Mouse (Mus musculus): ENCODE results near the gene Tmem170b.

DNA sequence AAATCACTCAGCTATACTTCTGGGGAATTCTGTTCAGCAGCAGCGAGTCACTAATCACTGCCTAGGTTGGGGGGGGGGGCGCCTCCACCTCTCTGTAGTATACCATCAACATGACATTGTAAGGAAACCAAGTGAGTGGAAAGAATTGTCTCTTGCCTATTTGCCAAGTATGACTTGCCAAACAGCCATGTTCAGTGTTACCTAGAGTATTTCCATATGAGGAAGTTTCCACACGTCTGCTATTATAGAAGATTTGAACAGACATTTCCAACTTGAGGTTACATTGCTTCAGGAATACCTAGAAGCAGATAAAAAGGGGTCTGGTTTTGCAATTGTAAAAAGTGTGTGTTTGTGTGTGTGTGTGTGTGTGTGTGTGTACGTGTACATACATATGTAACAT is 44.7 kb upstream of the Tmem170b start:
- TF ChIP-seq CTCF (IDR thresholded peaks at IDR 0.05; ENCODE audit: low read depth): no peak
- TF ChIP-seq EP300 (optimal IDR thresholded peaks at IDR 0.05): no peak

Data from stomach, postnatal 0 days (tissue).